Mouse (Mus musculus) left cerebral cortex, postnatal 36 days (tissue): ENCODE data around the gene Nostrin. TPM values are rescaled to one million over a fixed set of nuclear protein-coding genes. Genes with fewer than 3 reads are reported as not detected.

Experiments used
- DNase-seq, 2 experiments: peaks; one replicate each; pipeline ENCODE4 v3.0.0; 2021 to 2022; ENCODE audit warnings: low spot score in 2 of 2, mixed read lengths in 1 of 2
- intact Hi-C: fragments of 180-260 bp; cut with DNase I; formaldehyde crosslinking; loops from one replicate; pipeline ENCODE4 v1.15.1; 2025
- total RNA-seq, 2 experiments: library from RNA; stranded (reverse); gene quantifications; 2 replicates each; pipeline ENCODE4 v1.2.3; 2021

Gene Nostrin
- total RNA-seq, result 1 to 10 TPM; 5.4 to 5.8 TPM

DNA sequence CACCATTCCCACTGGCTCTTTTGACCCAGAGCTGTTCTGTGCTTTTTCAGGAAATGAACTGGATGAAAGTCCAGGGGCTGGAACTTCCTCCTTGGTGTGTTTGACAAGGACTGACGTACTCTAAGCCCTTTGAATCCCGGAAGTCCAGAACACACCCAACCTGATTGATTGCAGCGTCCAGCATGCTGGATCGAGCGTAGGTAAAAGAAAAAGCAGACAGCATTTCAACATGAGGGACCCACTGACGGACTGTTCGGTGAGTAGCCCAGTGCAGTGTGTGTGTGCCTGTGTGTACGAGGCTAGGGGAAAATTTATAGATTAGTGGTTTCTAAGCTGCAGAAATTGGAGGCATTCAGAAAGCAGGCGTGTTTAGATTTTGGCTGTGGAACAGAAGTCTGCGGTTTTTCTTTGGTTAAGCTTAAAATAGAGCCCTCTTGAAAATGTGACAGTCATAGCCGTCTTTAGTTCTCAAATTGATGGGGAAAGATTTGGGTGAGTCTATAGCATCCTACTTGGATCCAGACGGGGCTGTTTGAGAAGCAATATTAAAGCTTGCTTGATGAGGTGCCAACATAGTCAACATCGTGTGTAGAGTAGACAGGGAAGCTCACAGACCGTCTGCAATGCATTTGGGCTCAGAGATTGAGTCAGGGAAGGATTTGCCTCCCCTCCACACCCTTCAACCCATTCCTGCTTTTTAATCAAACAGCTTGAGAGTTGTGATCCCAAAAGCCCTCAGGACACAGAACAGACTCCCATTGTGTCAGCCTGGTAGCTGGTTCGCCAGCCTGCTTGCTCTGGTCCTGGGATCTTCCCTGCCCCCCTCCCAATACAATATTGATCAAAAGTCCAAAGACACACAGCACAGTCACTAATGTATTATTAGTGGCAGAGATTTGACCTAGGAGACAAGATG, at the start of gene Nostrin:
Nostrin (plus strand) TSS at position 140 of the 916 bp plus-strand sequence.
- intact Hi-C loops, result no loop called here
- peak in 1 of 2 experiments; percentile 11 for DNase-seq

DNA sequence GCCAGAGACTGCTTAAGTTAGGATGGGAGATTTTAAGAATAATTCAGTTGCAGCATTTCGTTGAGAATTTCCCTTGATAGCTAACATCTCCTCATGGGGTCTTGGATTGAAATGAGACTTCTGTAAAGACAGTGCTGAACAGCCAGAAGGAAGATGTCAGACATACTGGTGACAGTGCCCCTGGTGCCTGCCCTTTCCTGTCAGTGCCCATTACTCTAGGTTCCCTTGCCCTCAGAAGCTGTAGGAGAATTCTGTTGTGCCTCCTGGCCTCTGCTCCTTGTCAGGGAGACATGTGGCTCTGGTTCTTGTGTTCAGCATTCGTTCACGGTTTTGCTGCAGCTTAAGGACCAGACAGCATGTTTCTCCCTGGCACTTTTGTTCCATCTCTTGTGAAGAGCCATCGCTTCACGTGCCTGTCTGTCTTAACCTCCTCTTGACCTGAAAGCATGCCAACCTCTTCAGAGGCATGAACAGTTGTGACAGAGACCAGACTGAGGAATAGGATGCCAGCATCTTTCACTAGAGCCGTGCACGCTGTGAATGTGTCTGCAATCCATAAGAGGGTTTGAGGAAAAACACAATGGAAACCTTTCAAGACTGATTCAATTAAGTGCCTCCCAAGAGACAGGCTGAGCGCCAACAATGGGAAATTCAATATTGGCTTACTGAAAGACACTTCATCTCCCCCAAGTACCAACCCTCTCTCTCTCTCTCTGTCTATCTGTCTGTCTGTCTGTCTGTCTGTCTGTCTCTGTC, 48.9 kb upstream of the Nostrin start:
- DNase-seq, result no peak
- intact Hi-C loops, result no loop called here

DNA sequence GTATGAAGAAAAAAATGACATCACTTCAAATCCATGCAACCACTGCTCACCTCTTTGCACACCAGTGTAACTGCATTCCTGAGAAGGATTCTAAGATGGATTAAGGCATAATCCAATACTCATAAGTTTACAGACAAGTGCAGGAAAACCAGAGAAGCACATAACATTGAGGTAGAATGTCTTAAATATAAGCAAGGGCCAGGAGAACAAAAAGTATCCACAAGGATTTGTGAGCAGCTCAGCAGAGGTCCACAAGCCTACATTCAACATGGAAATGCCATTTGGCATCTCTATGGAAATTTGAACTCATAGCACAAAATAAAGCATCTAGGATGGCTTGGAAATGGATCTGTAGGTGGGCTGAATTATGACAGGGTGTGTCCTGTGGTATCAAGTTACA, 39.8 kb upstream of the Nostrin start:
- intact Hi-C loops, result no loop called here
- DNase-seq, result no peak

DNA sequence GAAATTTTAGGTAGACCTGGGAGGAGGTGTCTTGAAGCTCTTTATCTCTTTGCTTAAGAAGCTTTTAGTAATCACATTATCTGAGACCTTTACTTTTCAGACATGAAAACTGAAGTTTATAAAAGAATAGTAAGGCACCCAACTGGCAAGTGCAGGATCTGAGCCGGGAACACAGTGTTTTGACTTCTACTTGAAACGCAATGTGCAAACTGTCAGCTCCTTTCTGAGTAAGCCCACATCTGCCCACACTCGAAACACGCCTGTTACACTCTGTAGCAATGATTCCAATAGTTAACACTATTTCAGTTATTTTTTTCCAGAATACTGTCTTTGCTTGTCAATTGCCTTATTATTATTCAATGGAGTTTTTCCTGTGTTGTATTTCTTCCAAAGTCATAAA, 38.8 kb upstream of the Nostrin start:
- intact Hi-C loops, result no loop called here

DNA sequence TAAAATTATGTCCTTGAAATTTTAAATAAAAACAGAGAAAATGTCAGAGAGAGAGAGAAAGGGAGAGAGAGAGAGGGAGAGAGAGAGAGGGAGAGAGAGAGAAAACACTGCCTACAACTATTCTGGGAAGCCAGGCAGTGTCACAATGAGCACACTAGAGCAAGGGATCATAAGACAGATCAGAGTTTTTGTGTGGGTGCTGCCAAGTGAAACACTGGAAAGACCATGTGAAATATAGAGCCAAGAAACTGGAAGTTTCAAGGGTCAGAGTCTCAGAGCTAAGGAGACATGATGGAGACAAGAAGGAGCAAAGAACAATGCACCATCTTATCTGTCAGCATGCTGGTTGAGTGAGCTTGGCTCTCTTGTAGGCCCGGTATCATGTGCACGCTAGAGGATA, 38.1 kb upstream of the Nostrin start:
- DNase-seq, result no peak
- intact Hi-C loops, result no loop called here

More for the DNA sequence above, 38.8 kb upstream of the Nostrin start:
- DNase-seq, result no peak

DNA sequence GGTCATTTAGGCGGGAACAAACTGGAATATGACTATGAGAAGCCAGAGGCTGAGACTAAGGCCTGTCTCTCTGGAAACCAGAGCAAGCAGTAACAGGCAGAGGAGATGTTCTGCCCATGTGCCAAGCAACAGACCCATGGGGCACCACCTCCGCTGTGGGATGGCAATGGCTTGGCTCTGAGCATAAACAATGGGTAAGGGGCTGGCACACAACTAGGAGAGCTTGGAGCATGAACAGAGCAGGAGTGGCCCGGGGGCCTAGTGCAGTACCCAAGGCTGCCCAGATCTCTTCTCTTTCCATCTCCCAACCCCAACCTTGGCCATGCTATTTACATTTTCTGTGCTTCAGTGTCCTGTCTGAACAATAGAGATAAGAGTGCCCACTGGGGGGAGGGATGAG, 36.9 kb upstream of the Nostrin start:
- no peak for DNase-seq
- intact Hi-C loops, result no loop called here

DNA sequence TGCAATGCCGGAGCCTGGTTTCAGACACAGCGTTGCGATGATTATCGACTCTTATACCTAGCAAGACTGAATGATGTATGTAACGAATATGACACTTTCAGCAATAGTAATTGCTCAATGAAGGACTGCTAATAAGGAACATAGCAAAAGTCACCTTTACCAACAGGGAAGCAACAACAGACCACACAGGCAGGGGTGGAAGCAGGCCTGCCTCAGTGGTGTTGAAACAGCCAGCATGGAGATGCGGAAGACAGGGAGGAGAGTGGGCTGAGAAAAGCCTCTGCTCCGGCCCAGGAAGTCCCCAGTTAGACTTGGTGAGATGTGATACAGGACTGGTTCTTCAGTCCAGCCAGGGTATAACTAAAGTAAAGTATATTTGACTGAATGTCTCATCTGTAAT, 36.5 kb upstream of the Nostrin start:
- no peak for DNase-seq
- intact Hi-C loops, result no loop called here

DNA sequence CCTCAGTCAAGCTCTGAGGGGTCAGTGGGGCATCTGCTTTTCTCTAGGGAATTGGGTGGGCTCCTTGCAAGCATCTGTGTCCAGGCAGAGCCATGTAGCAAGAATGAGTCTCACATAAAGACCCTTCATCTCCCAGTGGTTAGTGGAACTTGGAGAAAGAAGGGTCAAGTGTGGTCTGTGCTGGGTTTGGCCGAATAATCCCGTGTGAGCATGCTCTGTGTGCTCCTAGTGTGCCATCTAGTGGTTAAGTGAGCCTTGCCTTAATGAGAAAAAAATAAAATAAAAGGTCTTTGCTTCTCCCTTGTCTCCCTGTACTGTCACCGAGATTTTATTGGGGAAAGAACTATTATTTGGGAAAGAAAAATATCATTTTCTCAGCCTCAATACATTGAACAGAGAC, 34.9 kb upstream of the Nostrin start:
- DNase-seq, result no peak
- intact Hi-C loops, result loop anchor here (1.0 to 10.0 kb wide), 4 partner anchors 238 to 536 kb away; partner anchors contain the start of gene Cers6

DNA sequence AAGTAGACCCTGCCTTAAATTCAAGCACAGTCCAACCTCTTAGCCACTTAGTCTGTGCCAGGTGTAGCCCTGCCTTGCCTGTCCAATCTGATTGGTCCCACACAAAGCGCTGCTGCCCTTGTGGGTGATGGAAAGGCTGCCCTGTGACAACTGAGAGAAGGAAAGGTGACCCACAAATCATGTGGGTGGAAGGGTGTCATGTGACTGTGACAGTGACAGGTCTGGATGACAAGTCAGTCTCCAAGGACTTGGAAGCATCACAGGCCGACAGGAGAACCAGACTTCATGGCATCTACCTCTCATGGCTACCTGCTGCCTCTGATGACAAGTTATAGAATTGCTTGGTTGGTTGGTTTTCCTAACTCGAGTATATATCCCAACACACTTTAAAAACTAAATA, 32.1 kb upstream of the Nostrin start:
- intact Hi-C loops, result loop anchor here (5.0 to 10.0 kb wide), 3 partner anchors 241 to 539 kb away; partner anchors contain the start of gene Cers6
- DNase-seq, result no peak

DNA sequence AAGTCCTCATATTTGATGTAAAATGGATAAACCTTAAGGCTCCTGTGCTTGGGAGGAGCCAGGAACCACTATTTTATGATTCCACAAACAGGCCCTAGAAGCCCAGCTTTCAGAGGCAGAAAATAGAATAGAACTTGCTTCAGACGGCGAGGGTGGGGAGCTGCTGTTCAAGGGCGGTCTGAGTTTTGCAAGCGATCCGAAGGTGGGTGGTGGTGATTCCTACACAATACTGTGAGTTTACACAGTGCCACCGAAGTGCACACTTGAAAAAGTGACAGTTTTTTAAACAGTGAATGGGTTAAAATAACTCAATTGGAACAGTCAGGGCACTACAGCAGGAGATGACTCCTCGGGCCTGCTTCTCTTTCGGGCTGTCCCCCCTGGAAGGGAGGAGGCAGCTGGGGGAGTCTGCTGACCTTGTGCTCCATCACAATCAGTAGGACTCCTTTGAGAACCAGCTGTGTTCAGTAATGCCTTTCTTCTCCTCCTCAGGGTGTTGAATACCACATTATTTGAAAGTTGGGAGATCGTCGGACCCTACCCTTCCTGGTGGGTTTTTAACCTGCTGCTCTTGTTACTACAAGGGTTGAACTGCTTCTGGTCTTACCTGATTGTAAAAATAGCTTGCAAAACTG, 31.0 kb upstream of the Nostrin start:
- DNase-seq, result peak in 1 of 2 experiments; percentile 36
- intact Hi-C loops, result loop anchor here (5.0 to 10.0 kb wide), 3 partner anchors 242 to 540 kb away; partner anchors contain the start of gene Cers6

DNA sequence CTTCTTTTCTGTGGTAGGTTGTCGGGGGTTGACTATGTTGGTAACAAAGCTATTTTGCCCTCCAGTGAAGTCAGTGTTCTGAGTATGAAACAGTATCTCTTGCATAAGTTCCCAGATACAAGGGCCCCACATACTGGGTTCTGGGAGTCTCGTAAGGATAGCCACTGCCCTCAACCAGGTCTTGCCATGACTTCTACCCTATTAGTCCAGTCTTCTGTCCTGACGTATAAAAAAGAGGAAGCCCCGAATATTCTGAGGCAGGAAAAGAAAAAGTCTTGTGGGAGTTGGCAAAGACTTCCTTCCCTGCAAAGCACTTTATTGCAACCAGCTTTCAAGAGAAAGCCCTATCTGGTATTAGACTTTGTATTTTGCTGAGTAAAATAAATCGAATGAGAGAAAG, 26.4 kb upstream of the Nostrin start:
- intact Hi-C loops, result loop anchor here (10.0 kb wide), 2 partner anchors 316 to 544 kb away; no protein-coding TSS in a partner anchor
- no peak for DNase-seq

DNA sequence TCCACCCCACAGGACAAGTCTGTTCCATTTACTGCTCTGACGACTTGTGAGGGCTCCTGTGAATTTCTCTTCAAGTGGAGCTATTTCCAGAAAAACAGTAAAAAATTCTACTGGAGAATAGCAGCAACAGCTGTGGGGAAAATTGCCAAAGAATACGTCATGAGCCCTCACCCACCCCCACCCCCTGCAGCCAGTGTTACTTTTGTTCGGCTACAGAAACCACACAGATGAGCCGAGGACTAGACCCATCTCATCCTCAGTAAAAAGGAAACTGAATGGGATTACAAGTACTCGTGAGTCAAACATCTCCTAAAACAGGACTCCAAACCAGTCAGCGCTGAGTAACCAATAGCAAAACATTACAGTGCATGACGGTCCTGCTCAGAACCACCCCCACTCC, 25.9 kb upstream of the Nostrin start:
- DNase-seq, result no peak
- intact Hi-C loops, result loop anchor here (10.0 kb wide), 2 partner anchors 315 to 545 kb away; no protein-coding TSS in a partner anchor

DNA sequence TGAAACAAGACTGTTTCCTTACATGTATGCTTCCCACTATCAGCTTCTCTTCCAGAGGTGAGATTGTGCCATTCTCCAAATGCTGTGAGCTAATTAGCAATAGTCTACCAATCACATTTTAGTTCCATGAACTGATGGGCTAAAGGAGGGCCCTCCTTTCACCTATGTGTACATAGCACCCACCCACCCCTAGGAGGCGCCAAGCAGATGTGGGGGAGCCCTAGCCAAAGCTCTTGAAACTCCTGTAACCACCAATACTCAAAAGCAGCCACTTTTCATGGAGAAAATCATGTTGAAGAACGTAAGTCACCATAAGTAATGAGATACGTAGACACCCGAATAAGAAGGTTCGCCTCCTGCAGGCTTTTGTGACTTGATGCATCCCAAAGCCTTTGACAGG, 23.0 kb upstream of the Nostrin start:
- no peak for DNase-seq
- intact Hi-C loops, result no loop called here

DNA sequence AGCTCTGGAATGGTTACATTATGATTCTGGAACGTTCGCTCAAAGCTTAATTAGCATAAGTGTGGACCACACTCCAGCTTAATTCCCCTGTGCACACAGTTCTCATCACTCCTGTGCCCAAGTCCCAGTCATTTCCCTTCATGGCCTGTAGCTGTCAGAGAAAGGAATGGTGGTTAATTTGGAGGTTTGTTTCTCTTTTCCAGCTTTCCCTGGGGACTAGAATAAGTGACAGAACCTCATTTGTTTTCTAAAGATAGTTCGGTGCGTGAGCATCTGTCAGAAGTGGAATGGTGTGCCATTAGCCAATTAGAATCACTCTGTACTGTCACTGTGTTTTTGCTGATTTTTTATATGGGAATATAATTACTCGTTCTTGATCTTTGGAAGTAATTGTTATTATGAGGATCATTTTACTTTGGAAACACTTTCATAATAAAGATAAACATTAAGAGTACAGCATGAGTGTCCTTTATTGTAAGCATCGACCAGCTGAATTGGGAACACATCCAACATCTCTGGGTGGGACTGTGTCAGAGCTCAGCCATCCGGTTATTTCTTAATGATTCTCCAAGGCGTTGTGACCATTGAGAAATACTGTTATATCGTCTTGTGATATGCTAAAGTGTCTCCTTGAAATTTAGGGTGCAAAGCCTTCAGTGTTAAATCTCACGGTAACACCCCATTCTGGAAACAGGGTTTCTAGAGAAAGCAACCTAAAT, 21.6 kb upstream of the Nostrin start:
- intact Hi-C loops, result no loop called here
- no peak for DNase-seq

DNA sequence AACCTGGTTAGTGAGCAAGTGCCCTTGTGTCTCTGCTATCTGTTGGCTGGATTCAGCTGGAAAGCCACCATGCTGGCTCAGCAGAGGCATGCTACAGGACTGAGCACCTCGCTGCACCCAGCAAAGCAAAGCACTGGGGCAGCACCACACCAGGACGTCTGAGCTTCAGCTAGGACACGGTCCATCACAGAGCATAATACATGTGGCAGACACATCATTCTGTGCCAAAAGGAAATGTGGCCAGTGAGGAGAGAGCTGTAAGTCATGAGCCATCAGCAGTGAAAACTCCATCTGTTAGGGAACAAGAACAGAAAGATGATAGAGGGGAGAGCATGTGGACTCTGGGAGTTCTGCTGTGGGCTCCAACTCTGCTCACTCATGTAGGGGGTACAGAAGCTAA, 19.7 kb upstream of the Nostrin start:
- intact Hi-C loops, result no loop called here
- no peak for DNase-seq

DNA sequence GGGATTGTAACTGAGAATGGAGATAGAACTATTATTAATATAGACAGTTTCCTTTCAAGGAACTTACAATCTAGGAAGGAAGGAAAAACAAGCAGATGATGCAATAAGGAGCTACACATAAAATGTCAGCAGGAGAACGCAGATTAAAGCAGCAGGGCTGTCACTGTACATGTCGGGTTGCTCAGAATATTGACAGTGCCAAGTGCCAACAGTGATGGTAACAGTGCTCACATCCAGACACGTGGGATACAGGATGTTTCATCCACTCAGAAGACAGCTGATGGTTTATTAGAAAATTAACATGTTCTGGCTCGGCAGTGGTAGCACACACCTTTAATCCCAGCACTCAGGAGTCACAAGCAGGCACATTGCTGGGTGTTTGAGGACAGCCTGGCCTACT, 18.8 kb upstream of the Nostrin start:
- intact Hi-C loops, result no loop called here
- DNase-seq, result no peak

DNA sequence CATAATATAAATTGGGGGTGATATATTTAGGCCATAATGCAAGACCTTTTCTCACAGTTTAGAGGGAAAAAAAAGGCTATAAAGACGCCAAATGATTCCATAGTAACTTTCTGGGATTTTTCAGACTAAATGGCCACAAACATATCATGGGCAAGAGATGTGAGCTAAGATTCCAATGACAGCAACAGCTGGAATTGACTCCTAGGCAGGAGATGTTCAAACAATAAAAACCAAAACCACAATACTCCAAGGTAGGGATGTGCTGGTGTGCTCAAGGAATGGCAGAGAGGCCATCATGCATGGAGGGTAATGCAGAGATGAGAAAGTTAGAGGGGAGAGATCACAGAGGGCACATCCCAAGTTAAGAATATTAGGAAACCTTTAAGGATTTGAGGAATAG, 16.6 kb upstream of the Nostrin start:
- intact Hi-C loops, result no loop called here
- no peak for DNase-seq

DNA sequence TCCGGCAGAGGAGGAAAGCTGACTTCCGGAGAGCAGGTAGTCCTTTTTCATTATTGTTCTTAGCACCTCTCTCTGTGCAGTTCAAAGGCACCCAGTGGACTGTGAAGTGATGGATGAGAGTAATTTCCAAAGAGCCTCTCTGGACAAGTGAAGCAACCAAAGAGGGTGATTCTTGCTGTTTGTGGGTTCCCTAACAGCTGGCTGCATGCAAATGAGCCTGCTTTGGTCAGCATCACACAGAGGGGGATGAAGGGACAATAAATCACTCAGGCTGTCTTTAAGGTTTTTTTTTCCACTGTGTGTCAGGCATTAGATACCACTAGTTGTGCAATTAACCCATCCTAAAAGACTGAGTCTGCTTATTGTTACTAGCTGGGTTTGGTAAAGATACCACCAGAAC, 15.9 kb upstream of the Nostrin start:
- intact Hi-C loops, result no loop called here
- DNase-seq, result no peak

DNA sequence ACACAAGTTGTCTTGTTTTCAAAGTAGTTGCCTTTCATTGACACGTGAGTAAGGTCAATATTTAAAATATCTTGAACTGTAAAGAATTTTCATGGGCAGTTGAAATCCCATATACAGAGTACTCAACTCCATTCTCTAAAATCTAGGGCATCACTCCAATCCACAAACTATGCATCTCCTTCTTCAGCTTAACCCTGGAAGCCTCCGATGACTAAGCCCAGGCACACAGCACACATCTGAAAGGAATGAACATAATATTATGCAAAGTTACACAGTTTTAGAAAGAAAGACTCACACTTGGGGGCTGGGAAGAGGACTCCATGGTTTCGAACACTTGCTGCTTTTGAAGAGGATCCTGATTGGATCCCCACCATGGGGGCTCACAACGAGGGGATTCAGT, 13.9 kb upstream of the Nostrin start:
- intact Hi-C loops, result no loop called here
- DNase-seq, result no peak
